Mouse (Mus musculus) common myeloid progenitor, adult 5-6 weeks (primary cell): ENCODE data around the gene Arl15. TPM values are rescaled to one million over a fixed set of nuclear protein-coding genes. Genes with fewer than 3 reads are reported as not detected.
A peak's percentile ranks its signal among the peaks of the same experiment; 100 is the strongest.

Source experiments
- ATAC-seq: replicated peaks from 2 replicates; pipeline ENCODE4 v1.8.0; 2016; ENCODE audit warnings: low read depth, mild to moderate bottlenecking, moderate TSS enrichment, inconsistent platforms; ENCODE audit not compliant: poor library complexity, severe bottlenecking
- total RNA-seq: library from RNA; stranded (forward); fragments of 200-1000, 187-1606 nt; gene quantifications from 2 replicates; pipeline ENCODE4 v1.2.3, GENCODE M21; 2017

Arl15 gene
- total RNA-seq, 1 experiment from 2014 or later: 18.9 TPM

GRCm38 (mm10) chr13:113865378-113865777 is 71.1 kb downstream of the Arl15 start:
- 0 out of 2 replicates have a peak, but pooled peaks have one; percentile 11 for ATAC-seq

DNA sequence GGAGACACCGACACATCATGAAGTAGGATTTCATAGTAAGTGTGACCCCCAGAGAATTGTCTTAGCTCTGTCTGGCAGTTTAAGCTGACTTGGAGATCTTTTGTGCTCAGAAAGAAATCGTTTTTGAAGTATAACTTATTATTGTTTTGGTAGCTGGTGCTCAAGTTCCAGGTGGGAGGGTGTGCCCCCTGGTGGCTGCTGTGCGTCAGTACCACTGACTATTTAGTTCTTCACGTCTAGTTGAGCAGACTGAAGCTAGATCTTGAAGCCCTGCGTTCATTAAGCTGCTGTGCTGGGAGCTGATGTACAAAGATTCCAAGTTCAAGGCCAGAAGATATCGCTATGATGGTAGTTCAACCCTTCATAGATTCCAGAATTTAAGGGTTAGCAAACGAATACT is 71.5 kb downstream of the Arl15 start:
- ATAC-seq: peak; percentile 40; the same call in 1 of the 2 replicates

- ATAC-seq: no peak
Observed at GRCm38 (mm10) chr13:113867736-113868135, 73.4 kb downstream of the Arl15 start.

- ATAC-seq: peak; percentile 55
Observed at GRCm38 (mm10) chr13:113869212-113870205, 75.2 kb downstream of the Arl15 start.

- peak; percentile 85 for ATAC-seq
Observed at GRCm38 (mm10) chr13:113870403-113870802, 76.1 kb downstream of the Arl15 start.

- no peak for ATAC-seq
Observed at GRCm38 (mm10) chr13:113871853-113872252, 77.5 kb downstream of the Arl15 start.

DNA sequence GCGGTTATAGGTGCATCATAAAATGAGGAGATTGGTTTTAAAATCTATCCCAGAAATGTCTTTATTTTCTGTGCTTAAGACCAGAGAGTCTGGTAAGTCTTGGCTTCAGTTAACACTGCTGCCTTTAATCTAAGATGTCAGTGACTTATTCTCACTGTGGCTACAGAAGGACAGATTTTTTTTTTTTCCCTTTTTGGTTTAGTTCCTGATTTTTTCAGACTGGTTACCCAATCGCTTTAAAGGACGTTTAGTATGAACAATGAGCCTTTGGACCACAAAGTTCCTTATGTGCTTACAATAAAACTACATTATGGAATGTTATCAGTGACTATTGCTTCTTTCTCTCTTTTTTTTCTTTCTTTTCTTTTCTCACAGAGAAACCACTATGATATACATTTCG is 81.4 kb downstream of the Arl15 start:
- ATAC-seq: peak; percentile 42

DNA sequence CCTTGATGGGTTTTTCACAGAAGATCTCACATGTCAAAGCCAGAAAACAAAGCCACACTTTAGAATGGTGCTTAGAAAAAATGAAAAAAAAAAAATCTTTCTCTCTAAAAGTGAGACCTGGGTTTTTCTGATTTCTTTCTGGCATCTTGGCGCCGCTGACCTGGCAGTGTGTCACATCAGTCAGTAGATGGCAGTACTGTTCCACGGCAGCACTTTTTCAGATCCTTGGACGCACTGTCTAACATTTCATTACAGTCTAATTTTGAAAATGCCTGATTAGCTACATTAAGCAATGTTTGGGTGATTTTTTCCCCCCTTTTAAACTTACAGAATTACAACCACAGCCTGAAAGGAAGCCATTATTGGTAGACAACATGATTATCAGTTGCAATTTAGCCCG is 83.1 kb downstream of the Arl15 start:
- peak; percentile 89 for ATAC-seq

GRCm38 (mm10) chr13:113878571-113878970 is 84.3 kb downstream of the Arl15 start:
- ATAC-seq: no peak

DNA sequence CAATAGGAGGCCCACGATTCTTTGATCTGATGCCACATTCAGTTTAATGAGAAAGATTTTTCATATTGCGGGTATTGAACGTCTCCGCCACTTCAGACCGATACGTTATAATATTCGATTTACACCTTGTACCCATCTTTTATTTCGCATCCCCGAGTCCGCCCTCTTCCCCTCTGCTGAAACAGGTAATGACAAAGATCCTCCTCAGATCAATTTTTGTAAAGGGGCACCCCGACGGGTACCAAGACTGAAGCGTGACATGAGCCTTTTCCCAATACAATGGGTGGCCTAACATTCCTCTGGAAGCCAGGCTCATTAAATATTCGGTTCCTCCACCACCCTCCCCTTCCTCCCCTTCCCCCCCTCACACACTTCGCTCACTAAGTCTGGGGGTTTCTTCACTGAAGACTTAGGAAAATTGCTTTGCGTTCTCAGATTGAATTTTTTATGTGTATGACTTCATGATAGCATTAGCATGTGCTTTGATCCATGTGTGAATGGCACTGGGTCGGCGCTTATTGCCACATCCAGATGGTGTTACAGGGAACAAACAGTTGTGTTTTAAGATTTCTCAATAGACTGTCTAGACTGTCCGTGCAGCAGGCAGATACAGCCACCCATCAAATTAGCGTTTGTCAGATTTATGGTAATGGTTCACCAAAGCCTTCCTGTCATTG is 85.5 kb downstream of the Arl15 start:
- ATAC-seq: peak; percentile 48

DNA sequence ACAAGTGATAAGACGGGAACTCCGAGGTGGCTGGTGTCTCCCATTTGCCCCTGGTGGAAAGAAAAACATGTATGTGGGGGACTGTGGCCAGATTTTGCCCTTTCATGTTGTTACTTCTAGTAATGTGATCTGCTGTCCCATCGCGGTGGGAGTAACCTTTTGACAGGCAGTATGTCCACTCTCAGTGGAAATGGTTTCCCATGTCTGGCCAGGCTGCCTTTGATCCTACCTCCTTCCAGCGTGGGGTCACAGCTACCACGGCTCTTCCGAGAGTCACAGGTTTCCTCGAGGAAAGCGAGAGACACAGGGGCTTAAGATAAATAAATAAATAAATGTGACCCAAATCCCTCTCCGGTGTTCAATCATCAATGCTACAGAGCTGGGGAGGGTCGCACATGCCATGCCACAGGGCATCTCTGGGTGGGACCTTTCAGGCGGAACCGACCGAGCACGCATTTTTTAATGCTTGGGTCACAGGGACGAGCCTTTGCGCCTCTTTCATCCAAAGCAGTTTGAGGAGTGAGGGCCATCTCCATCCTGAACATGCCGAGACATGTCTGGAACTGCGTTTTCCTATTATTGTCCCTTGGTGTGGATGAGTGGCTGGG is 86.4 kb downstream of the Arl15 start:
- no peak for ATAC-seq

DNA sequence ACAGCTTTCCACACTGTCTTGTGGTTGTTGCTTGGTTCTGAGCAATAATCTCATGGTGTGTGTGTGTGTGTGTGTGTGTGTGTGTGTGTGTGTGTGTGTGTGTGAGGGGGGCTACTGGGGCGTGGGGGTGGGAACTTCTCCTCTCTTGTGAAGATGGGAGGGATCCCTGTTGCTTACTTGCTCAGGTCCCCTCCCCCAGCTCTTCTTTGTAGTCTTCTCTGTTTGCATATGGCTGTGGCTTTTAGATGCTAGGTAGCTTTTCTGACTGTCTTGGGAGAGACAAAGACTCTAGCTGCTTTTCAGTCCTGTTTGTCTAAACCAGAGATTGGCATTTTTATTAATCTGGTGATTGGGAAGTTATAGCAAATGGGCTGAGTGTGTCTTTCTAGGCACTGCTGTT is 88.7 kb downstream of the Arl15 start:
- no peak for ATAC-seq

GRCm38 (mm10) chr13:113887090-113887489 is 92.8 kb downstream of the Arl15 start:
- ATAC-seq: no peak

- no peak for ATAC-seq
Observed at GRCm38 (mm10) chr13:113888126-113888525, 93.8 kb downstream of the Arl15 start.

- ATAC-seq: no peak
Observed at GRCm38 (mm10) chr13:113888704-113889103, 94.4 kb downstream of the Arl15 start.

- no peak for ATAC-seq
Observed at GRCm38 (mm10) chr13:113889140-113890055, 95.1 kb downstream of the Arl15 start.

DNA sequence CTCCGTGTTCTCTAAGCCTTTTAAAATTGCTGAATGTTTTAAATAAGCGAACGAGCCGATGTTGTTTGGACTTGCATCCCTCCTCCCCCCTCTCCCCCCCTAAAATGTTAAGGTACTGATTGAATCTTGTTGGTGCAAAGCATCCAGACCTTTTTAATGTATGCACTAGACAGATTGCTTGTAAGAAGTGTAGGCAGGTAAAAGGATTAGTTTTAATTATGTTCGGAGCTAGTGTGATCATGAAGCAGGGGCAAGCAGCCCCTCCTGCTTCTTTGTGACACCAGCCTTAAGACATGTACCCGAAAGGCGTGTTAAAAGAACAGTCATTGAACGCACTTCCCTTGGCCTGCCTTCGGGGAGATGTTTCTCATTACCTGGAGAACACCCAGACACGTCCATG is 102.4 kb downstream of the Arl15 start:
- no peak for ATAC-seq

DNA sequence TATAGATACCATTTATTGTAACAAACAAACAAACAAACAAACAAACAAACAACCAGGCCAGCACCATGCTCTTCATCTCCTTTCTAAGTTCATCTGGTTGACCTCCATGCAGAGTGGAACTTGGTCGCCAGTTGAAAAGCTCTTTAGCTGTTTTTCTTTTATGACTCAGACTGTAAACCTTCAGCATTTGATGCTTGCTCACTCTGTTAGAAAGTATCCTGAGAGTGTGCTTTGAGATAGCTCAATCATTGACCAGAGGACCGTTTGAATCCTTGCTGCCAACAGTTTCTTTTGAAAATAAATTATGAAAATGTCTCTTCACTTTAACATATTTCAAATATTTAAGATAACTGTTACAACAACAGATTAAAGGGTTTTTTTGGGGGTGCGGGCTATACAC is 103.2 kb downstream of the Arl15 start:
- ATAC-seq: no peak

DNA sequence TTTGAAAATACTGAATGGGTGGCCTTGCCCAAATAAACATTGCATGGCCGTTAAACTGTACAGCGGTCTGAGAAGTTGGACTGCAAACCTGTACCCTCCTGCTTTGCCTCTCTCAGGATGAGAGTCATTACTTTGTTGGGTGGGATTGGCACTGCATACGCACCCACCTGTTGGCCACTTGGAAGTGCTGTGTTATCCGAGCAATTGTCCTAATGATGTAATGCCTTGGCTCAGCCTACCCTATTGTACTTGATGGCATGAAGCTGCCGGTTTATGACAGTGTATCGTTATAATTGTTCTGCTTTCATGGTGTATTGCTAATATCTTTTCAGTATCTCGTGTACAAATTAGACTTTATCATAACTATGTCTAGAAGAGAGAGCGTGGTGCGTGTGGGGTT is 103.6 kb downstream of the Arl15 start:
- ATAC-seq: no peak
